Mouse (Mus musculus) myocyte (in vitro differentiated cells): Measurements from ENCODE around the gene Eif4a3.
"Not testable (repeated sequence)": the region's sequence is repeated elsewhere in the genome, so short reads cannot be mapped to it uniquely, and the experiment has no call there.

Source experiments
- CEBPB ChIP-seq: IDR thresholded peaks from 2 replicates; pipeline ENCODE4 v1.6.1; 2011; ENCODE audit warnings: mild to moderate bottlenecking, moderate library complexity; ENCODE audit not compliant: poor library complexity, insufficient read depth, severe bottlenecking
- E2F4 ChIP-seq: IDR thresholded peaks from one replicate; pipeline ENCODE4 v1.6.1; 2011; ENCODE audit warnings: mild to moderate bottlenecking, control low read depth, moderate library complexity; ENCODE audit not compliant: insufficient read depth
- MAX ChIP-seq: IDR thresholded peaks from one replicate; pipeline ENCODE4 v1.6.1; 2011; ENCODE audit warnings: low read depth, mild to moderate bottlenecking, control low read depth
- MYOD1 ChIP-seq, 3 experiments: IDR thresholded peaks; one replicate each; pipeline ENCODE4 v1.6.1; 2011; ENCODE audit warnings: control low read depth in 2 of 3, low read depth in 2 of 3, mild to moderate bottlenecking in 2 of 3, moderate library complexity in 1 of 3; ENCODE audit not compliant: insufficient read length in 2 of 3, control insufficient read depth in 1 of 3
- MYOG ChIP-seq, 3 experiments: IDR thresholded peaks; one replicate each; pipeline ENCODE4 v1.6.1; 2011; ENCODE audit warnings: control low read depth in 2 of 3, low read depth in 2 of 3, mild to moderate bottlenecking in 2 of 3; ENCODE audit not compliant: insufficient read length in 2 of 3, control insufficient read depth in 1 of 3, insufficient read depth in 1 of 3
- POLR2A ChIP-seq: IDR thresholded peaks from one replicate; pipeline ENCODE4 v1.6.1; 2011; ENCODE audit warnings: low read depth, mild to moderate bottlenecking, control low read depth, moderate library complexity; ENCODE audit not compliant: insufficient read length
- POLR2AphosphoS2 ChIP-seq: IDR thresholded peaks from one replicate; pipeline ENCODE4 v1.6.1; 2011; ENCODE audit warnings: low read depth, control low read depth; ENCODE audit not compliant: insufficient read length
- REST ChIP-seq: IDR thresholded peaks from one replicate; pipeline ENCODE4 v1.6.1; 2011; ENCODE audit warnings: mild to moderate bottlenecking, control low read depth, moderate library complexity; ENCODE audit not compliant: insufficient read depth, insufficient read length
- TCF12 ChIP-seq: IDR thresholded peaks from one replicate; pipeline ENCODE4 v1.6.1; 2011; ENCODE audit warnings: mild to moderate bottlenecking, control low read depth; ENCODE audit not compliant: poor library complexity, insufficient read depth, severe bottlenecking
- TCF3 ChIP-seq: IDR thresholded peaks from one replicate; pipeline ENCODE4 v1.6.1; 2011; ENCODE audit warnings: low read depth, control low read depth; ENCODE audit not compliant: insufficient read length
- USF1 ChIP-seq: IDR thresholded peaks from one replicate; pipeline ENCODE4 v1.6.1; 2011; ENCODE audit warnings: low read depth, mild to moderate bottlenecking, control low read depth, moderate library complexity

GRCm38 (mm10) chr11:119256557-119256956, 43.3 kb downstream of the Eif4a3 start:
- TF ChIP-seq POLR2A; E2F4; CEBPB; MAX; MYOD1 (IDR thresholded peaks at IDR 0.05; ENCODE audit: control insufficient read depth in 1 of 3, insufficient read length in 2 of 3, low read depth in 2 of 3); TCF12; POLR2AphosphoS2; USF1; MYOG (IDR thresholded peaks at IDR 0.05; ENCODE audit: control insufficient read depth in 1 of 3, insufficient read depth in 1 of 3, insufficient read length in 2 of 3, low read depth in 2 of 3); REST; TCF3: not testable (repeated sequence)
